In genomic region chr2:147715791-147716190, GRCm38 (mm10) we compare ENCODE assay signal across 16 mouse cellular contexts.
"Had no signal": no experiment of that assay in that cellular context is flagged by ENCODE, and none has a peak within 500 bp of the region (broad histone marks: within the 10 kb centered on the region; RNA-seq: fewer than 3 reads in every experiment).

No protein-coding gene starts in this region.

- H3K9me3 ChIP-seq: neural tube, embryonic 13.5 days; neural tube, embryonic 15.5 days; stomach, embryonic 15.5 days had no signal

- DNase-seq: retina, postnatal 1 day; right cerebral cortex, adult 18-20 months; right cerebral cortex, postnatal 14 days; right cerebral cortex, postnatal 25 days; right cerebral cortex, postnatal 4 days; spleen, adult 18-20 months; thymus, adult 18-20 months; thymus, adult 2 months; thymus, postnatal 14 days; thymus, postnatal 25 days; thymus, postnatal 36 days; thymus, postnatal 4 days had no signal

- H3K4me2 ChIP-seq: neural tube, embryonic 13.5 days; neural tube, embryonic 15.5 days; stomach, embryonic 15.5 days had no signal

- H3K27me3 ChIP-seq: neural tube, embryonic 13.5 days; neural tube, embryonic 15.5 days; stomach, embryonic 15.5 days had no signal

- H3K9ac ChIP-seq: neural tube, embryonic 13.5 days; neural tube, embryonic 15.5 days; stomach, embryonic 15.5 days had no signal

- H3K27ac ChIP-seq: neural tube, embryonic 13.5 days; neural tube, embryonic 15.5 days; stomach, embryonic 15.5 days; stomach, postnatal 0 days had no signal

- H3K4me1 ChIP-seq: neural tube, embryonic 15.5 days; stomach, embryonic 15.5 days had no signal

- H3K36me3 ChIP-seq: neural tube, embryonic 13.5 days; neural tube, embryonic 15.5 days; stomach, embryonic 15.5 days had no signal

- H3K4me3 ChIP-seq: neural tube, embryonic 13.5 days; neural tube, embryonic 15.5 days; stomach, embryonic 15.5 days had no signal
